Mouse (Mus musculus) skeletal muscle tissue, adult 2 months (tissue): ENCODE measurements at regions not wholly inside any gene's neighbourhood (a gene's known extent, or its start where the extent isn't known, plus 50 kb on each side); places are given as distances from the start of the nearest gene placed in this dataset.

Experiments
- DNase-seq: peaks from one replicate; pipeline ENCODE4 v3.0.0-alpha.2; 2012; ENCODE audit warnings: low read depth, low spot score

DNA sequence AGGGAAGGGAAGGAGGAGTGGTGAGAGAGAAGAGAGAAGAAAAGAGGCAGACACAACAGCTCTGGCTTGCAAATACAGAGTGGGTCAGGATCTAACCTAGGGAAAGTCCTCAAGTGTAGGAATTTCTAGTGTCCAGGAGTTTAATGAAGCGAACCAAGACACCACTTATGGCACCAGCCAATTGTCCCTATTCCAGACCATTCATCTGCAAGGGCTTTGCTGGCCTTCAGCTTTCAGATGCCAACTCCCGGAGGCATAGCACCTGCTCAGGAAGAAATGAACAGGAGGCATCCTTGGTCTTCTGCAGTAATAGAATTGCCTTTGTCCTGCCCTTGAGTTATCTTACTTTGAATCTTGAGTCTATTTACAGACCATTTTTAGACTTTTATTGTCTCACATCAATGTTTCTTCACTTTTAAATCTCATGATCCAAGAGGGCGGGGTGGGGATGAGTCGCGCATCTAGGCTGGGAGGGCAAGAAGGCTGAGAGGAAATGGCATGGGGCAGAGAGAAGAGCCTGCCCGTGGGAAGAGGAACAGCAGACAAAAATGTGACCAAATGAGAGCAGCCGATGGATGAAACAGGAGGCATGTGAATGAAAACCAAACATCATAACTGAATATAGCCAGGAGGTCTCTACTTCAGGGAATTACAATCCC lies 190.1 kb upstream of the Hmga2 start:
- no peak for DNase-seq

DNA sequence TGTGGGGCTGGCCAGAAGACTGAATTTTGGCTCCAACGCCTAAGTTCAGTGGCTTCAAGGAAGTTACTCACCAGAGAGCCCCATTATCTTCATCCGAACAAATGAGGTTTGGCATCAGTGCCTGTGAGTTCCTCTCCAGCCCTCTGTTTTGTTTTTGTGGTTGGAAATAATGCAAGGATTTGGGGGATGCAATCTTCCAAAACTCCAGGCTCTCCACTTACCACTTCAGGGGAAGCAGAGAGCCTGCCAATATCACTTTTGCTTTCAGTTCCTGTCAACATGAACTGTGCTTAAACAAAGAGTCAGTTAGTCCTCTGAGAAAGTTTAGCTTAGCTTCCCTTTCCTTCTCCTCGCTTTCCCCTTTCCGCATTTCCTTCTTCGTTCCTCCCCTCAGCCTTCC lies 189.4 kb upstream of the Hmga2 start:
- DNase-seq: no peak

DNA sequence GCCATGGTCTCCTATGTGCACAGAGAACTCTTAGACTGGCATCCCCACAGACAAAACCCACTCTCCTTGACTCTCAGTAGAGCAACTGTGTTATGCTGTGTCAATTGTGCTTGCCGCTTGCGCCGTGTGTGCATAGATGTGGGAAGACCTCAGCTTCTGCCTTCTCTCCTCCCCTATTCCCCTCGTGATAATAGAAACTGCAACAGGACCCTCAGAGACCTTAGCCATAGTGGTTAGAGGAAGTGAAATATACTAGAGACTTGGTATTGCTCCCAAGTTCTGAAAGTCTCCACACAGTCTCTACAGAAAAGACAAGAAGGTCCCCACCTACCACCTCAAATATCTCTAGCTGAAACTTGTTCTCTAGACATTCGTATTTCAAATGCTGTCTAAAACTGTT lies 188.2 kb upstream of the Hmga2 start:
- DNase-seq: no peak

DNA sequence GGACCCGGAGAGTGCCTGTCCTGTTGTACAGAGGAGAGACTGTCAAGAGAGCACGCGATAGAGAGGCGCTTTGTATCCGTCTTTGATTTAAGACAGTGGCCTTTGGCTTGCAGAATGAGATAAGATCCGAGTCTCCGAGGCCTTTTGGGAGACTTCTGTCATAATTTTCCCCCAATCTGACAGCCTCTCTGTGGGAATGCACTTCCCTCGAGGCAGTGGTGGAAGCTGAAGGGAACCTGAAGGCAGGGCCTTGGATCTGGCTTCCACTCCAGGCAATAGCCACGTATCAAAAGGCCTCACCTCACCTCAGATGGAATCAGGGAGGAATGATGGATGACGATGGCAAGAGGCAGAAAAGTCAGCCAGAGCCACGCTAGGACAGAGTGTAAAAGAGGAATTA lies 187.1 kb upstream of the Hmga2 start:
- no peak for DNase-seq

DNA sequence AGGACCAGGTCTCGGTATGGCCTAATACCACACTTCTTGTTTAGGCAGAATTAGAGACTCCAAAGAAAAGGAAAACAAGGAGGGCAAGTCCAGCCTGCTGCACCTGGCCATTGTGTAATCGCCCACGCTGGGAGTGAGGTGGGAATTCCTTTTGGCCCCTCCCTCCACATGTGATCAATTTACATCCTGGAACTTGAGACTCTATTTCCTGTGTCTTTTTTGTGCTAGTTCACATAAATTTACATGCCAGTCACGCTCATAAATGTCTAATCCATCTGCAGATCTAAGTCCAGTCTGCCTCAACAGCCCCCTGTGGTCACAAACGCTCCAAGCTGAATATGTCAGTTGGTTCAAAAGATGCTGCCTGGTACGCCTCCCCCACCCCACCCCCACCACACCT lies 184.2 kb upstream of the Hmga2 start:
- DNase-seq: no peak

DNA sequence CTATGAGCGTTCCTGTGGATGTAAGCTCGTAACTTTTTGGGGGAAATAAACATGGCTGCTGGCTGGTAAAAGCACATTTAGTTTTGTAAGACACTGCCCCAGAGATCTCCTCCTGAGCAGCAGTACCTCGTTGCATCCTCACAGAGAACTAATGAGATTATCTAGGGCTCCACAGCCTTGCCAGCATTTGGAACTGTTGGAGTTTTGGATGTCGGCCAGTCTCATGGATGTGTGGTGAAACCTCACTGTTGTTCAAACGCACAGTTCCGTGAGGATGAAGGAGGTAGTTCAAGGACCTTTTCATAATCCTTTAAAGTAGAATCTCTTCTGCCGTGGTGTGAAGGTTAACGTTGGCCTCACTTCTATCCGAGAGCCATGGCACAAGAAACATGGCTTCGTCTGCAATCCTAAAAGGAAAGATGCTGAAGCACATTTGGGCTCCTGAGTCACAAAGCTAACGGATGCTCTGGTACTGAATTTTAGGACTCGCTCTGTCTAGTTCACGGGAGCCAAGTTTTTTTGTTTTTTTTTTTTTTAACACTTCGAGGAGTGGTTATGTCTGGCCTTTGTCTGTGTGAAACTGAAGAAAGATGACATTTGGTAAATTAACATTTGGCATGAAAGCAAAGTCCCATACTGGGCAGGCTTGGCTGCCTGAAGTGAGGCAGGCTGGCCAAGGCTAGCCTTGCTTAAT lies 179.1 kb upstream of the Hmga2 start:
- no peak for DNase-seq

DNA sequence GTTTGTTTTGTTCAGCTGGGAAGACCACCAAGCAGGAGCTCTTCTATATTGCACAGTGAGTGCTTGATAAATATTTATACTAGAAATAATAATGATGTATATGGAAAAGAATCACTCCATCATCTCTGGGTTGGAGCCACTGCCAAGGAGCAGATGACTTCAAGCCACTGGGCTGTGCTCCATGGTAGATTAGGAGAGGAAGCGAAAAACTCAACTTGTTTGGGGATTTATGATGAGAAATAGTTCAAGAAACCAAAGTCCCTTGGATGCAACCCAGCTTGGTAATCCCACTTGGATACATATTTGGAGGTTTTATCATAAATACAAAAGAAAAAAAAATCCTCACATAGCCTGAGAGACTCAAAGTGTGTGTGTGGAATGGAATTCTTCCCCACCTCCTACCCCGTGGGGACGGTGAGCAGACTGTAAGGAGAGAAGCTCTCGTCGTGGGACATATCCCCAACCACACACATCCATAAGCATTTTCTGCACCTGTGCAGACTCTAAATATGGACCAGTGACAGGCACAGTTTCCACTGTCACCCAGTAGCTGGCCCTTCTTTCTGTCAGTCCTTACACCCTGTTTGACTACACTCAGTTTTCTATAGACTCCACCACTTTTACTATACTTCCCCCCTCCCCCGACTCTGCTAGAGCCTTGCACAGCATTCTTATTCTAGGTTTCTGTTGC lies 176.4 kb upstream of the Hmga2 start:
- DNase-seq: no peak

DNA sequence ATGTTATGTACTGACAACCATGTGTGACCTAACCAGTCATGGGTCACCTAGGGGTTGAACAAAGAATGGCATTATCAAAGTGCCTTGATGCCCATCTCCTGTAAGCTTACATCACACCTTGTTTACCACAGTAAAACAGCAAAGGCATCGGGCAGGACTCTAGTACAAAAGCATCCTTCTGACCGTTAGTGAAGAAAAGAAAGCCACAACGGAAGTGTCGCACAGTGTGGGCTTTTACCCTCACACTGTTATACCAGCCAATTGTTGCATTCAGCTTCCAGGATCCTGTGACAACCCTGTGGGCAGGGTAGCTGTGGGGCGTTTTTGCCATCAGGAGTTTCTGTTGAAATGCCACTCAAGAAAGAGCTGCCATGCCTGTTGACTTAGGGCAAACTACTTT lies 175.6 kb upstream of the Hmga2 start:
- DNase-seq: no peak

DNA sequence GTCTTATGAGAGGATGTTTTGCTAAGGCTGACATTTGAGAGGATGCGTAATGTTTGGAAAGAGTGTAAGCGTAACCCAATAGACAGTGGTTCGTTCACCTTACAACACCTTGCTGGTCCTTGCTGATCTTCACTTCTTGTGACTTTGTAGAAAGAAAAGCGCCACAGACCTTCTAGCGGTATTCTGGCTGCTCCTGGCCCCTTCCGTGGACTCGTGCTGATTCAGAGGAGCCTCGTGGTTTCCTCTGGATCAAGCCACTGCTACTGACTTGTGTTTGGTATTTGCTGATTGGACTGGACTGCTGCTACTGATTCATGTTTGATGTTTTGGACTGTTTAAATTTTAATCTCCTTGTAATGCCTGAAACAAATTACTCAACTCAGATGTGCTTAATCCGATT lies 174.1 kb upstream of the Hmga2 start:
- DNase-seq: no peak

DNA sequence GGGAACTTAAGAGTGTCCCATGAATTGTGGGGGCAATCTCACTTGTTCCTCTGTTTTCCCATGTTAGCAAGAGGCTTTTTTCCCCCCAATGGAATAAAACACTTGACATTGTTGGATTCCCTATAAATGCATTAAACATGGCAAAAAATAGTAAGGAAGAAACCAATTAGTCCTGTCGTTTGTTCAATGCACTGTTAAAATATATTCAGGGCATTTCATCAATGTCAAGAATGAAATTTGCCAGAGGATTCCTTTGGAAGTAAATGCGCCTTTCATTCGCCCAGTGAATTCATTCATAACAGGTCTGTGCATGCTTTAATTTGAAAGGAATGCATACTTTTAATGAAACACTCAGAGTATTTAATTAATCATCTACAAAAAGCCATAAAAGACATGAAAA lies 172.5 kb upstream of the Hmga2 start:
- no peak for DNase-seq

DNA sequence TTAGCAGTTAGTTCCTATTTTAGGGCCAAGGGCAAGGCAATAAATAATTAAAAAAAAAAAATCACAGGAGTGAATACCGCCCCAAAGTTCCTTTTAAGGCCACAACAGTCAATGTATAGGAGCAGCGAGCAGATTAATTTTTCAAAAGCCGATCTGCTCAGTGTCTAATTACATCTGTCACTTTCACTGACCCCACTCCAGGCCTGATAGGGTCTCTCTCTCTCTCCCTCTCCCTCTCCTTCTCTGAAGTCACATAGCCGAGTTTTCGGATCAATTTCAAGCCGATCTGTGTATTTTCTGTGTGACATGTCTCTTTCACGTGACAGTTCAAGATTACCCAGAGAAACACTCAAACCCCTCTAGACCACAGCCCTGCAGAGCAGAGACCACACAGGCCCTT lies 171.8 kb upstream of the Hmga2 start:
- no peak for DNase-seq

DNA sequence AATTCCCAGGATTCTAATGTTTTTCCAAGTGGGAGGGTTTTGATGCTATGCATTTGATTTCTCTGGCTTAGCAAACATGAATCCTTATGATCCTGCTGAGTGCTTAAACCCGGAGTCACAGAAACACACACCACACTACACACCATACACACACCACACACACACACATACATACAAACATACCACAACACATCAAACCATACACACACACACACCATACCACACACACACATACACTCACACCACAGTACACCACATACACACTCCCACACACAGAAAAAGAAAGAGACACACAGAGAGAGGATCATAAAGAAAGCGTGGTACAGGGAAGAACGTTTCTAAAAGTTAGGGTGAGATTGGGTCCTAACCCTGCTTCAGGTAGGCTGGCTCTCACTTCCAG lies 171.1 kb upstream of the Hmga2 start:
- no peak for DNase-seq

DNA sequence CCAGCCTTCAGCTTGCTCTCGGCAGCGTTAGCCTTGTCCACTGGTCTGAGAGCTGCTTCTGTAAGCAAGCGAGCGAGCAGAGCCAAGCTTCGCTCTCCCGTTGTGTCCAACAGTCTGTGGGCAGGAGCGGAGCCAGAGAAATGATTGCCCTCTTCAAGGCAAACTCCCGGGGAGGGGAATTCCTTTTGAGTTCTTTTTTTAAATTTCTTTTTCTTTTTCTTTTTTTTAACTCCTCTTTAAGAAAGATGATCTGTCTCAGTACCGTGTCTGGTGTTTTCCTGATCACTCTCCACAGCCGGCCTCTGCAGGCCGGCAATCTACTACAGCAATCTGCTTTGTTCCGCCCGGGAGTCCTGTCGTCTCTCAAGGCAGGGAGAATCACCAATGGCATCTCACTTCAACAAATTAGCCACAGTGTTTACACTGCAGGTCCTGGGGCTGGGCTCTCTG lies 170.6 kb upstream of the Hmga2 start:
- DNase-seq: no peak

DNA sequence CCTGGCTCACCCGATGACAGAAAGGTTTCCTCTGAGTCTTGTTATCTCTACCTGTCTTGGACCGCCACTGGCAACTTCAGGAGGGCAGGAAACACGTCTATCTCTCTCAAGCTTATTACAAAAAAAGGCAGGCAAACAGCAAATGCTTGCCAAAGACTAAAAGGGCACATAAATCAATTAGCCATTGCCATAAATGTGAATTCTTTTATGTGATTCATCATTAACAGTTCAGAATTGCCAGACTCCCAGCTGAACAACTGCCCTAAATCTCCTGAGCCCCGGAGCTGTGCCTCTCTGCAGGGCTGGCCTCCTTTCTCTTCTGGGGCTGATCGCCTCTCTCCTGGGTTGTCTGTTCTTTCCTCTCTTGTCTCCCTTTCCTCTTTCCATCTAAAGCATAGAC lies 164.6 kb upstream of the Hmga2 start:
- no peak for DNase-seq

DNA sequence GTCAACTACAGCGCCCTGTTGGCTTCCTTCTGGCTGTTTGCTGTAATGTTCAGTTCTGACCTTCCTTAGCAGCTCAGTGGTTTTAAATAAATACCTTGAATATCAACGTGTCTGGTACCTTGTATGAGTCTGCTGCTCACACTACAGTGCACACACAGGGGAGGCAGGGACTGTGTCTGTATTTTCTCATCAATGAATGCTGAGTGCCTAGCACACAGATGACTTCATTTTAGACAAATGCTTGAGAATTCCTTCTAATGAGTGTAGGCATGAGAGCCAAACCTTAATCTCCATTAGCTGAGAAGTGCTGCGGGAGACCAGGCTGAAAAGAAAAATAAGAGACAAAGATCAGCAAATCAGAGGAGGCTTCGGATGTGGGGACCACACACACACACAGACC lies 162.0 kb upstream of the Hmga2 start:
- no peak for DNase-seq

DNA sequence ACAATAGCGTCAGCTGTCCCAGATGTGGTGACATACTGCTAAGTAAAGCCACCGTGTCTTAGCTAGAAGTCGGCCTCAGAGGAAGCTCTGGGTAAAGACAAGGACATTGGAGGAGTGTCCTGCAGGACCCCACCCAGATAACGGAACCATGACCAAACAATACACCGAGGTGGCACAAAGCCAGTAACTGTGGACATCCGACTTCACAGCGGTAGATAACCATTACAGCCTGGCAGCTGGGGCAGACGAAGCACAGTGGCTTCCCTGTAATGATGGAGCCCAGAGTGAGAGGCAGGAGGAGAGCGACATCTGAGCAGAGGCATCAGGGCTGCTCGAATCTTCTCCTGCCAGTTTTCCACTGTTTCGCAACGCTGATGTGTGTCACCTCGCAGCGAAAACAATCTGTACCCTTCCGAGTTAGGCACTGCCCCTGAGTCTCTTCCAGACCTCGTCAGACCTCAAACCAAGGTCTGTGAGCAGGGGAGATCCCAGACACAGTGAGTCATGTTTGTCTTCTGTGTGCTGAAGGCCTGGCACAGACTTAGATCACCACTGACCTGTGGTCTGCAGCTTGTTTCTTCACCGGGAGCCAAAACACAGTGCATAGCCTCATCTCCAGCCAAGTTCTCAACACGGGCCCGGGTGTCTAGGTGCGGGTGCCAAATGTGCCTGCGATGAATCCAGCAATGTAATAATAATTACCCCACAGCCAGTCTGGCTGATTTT lies 159.7 kb upstream of the Hmga2 start:
- peak; percentile 38 for DNase-seq

DNA sequence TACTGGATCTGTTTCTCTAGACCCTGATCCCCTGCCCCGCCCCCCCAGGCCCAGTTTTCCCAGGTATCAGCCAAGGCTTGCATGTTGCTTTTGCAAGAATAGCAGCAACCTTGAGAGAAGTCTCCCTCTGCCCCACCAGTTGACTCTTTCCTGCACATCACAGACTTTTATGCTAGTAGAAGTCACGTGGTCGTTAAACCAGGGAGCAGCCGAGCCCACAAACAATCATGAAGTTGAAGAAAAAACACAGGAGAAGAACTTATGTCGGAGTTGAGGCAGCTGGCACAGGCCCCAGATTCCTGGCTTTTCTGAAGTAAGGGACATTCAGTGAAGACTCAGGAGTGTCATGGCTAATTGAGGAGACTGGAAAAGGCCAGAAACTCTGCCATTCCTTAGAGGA lies 158.9 kb upstream of the Hmga2 start:
- no peak for DNase-seq

DNA sequence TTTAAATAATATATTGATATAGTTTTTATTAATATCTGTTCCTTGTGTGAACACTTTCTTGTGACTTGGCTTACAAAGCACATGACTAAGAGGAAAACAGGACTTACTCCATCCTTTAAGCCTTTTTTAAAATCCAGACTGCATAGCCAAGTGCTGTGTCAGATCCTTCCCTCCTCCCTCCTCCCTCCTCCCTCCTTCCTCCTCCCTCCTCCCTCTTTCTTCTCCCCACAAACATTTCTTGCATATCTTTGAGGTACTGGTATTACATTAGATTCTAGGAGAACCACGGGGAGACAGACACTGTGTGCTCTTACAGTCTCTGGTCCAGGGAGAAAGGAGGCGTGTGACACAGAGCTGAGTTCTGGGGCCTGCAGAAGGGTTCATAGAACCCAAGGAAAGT lies 155.8 kb upstream of the Hmga2 start:
- DNase-seq: no peak

DNA sequence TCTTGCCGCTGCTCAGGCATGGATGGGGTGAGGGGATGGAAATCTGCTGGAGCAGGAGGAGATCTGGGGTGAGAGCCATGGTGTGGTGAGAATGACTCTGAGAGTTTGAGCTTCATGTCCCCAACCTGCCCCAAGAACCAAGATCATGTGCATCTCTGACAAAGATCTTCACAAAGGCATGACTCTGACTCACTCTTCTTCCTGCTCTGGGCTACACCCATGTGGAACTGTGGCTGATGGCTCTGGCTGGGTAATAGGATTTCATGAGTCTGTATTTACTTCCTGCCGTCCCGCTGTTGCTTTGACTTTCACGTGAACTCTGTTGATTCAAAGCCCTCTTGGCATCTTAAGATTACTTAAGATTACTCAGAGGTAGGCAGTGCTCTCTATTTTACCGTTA lies 151.8 kb upstream of the Hmga2 start:
- no peak for DNase-seq

DNA sequence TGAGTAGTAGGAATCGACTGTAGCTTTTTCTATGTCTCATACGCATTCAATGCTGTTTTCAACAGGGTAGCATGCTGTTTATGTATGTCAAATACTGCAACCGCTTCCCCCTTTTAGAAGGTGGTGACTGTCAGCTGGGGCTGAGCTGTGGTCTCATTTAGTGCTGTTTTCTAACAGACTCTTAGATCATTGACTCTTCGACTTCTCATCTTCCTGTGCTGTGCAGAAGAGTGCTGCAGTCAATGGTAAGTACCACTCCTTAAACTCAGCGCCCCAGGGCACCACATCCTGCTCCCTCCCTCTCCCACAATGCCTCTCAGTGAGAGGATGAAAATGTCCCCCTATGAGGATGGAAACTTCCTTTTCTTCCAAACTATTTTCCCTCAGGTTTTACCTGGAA lies 149.2 kb upstream of the Hmga2 start:
- no peak for DNase-seq

DNA sequence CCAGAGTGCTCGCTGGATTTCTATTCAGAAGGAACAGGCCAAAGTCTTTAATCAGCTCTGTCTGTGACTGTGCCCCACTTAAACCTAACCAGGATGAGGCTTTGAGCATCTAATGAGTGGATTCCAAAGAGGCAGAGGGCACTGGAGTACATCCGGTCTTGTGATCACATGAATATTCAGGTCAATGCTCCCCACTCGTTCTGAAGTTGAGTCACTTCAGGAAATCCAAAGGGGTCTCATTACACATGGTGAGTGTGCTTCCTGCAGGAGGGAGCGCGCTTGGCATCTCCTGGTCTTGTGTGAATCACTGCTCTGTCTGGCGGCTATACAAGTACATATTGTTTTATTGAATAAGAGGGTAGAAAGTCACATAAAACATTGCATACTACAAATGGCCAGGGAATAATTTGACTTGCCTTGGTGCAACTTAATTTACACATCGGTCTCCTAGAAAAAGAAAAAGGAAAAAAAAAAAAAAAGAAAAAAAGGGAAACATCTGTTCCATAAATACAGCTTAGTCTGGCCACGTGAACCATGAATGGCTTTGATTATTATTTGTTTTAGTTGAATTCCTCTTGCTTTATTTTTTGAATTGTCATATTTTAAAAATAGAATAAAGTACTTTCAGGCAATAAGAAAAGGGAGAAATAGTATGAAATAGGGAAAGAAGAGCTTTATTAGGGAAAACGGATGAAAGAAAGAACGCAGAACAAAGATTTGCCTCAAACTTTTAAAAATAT lies 148.1 kb upstream of the Hmga2 start:
- no peak for DNase-seq
